Mouse (Mus musculus) embryo, embryonic 11 days (tissue): ENCODE results near the gene Taar7d.
A peak's percentile ranks its signal among the peaks of the same experiment; 100 is the strongest.
"Not testable (repeated sequence)": the region's sequence is repeated elsewhere in the genome, so short reads cannot be mapped to it uniquely, and the experiment has no call there.

Experiments
- DNase-seq: peaks from one replicate; pipeline ENCODE4 v3.0.0-alpha.2; 2015

The Taar7d gene

GRCm38 (mm10) chr10:24026922-24027321 is at the start of gene Taar7d:
TSS of gene Taar7d (plus strand) at chr10:24027222.
- no peak for DNase-seq

DNA sequence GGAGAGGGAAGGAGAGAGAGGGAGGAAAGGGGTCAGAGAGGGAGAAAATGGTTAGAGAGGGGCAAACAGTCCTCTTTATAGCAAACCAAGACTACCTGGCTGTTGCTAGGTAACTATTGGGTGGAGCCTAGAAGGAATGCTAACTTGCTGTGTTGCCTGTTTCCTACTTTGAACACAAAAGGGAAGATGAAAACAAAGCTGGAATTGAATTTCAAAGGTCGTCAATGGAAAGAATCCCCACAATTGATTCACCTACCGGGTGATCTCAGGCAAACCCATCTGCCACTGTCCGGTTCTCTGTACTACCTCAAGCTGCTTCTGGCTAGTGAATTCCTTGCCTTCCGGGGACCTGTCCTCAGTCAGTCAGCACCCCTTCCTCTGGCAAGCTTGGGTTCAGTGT is 49.1 kb upstream of the Taar7d start:
- no peak for DNase-seq

DNA sequence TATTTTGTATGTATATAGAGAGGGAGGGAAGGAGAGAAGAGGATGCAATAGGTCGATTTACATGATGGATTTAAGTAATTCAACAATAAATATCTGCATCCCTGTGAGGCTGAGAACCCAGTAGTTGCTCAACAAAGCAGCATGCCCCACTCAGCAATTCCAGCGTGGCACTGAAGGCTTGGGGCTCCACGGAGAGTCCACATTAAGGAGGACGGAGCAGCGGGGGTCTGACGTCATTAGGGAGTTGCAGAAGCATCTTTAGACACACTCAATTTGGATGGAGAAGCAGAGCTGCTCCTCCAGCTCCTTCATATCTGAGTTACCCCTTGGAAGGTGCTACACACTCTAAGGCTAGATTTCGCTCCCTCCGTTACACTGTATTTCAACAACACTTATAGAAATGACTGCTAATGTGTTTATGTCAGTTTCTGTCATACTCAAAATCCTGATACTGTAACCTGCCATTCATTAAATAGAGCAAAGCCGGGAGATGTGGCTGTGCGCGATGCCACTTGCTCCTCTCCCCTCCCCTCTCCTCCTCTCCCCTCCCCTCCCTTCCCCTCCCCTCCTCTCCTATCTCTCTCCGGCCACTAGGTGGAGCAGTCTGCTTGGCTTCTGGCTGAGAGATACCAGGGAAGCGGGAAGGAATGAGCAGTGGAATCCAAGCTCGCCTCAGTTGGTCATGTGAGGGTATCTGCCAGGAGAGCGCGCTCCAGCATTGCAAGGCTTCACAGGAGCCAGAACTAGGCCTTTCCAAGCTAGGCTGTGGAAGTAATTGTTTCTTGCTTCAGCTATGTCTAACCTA is 47.9 kb upstream of the Taar7d start:
- peak; percentile 87 for DNase-seq

DNA sequence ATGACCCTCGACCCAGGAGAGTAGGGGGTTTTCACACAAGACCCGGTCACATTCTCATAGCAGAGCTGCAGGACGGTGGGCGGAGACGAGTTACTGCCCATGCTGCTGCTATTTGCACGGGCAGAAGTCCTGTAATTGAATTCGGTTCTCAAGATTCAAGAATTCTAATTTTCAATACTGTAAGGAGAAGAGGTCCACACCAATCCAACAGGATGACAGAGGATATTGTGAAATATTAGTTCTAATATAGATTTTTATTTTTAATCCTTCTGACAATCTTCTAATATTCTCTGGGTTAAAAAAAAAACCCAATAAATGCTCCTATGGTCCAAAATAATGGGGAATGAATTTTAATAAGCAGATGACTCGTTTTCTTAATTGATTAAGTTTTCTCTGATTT is 41.5 kb upstream of the Taar7d start, which contains the start of gene Taar6:
Taar6 (minus strand) TSS at position 101 of the 400 bp plus-strand sequence.
- DNase-seq, result no peak

DNA sequence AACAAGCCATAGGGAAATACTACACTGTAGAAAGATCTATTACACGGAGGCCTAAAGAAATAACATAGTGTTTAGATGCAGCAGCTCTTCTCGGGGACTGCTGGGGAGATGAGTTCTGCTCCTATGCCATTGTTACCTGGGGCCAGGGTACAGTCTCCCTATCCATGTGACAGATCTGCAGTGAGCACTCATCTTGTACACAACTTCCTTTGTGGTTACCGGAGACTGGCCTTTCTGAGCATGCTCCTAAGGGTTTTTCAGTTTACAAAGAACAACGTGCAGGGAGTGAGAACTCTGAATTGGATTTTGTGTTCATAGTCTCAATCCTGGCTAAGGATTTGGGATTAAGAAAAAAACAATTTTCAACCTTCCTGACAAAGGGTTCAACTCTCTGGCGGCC is 40.6 kb upstream of the Taar7d start:
- DNase-seq, result no peak

- DNase-seq, result no peak
These were observed 33.6 kb upstream of the Taar7d start, which contains the start of gene Taar7a for GRCm38 (mm10) chr10:23993381-23993780. TSS of gene Taar7a (minus strand) at chr10:23993481.

DNA sequence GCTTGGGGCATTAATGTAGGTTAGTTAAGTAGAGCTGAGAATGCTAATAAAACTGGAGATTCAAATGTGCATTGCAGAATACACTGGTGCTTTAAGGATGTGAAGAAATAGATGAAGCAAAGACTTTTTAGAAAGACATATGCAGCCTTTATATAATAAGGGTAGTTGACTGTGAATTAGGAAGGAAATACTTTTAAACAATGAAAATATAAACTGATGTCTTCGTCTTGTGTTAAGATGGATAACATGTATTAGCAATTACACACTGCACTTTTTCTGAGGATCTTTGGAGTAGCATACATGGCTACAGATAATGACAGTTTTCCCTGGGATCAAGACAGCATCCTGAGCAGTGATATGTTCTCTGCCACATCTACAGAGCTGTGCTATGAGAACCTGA is 27.4 kb upstream of the Taar7d start, which contains the start of gene Taar7b:
Taar7b (plus strand) TSS at position 301 of the 400 bp plus-strand sequence.
- DNase-seq, result no peak

DNA sequence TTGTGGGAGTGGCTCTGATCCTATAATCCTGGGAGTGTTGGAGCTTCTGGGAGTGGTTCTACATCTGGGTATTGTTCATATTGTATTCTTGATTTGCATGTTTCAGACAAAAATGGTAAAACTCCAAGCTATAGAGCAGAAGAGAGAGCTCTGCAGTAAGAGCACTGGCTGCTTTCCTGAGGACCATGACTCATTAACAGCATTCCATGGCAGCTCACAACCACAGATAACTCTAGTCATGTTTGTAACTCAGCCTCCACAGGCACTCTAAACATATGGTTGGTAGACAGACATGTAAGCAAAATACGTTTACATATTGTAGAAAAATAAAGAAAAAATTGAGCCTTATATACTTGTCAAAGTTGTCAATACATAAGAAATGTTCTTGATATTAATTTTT is 20.6 kb upstream of the Taar7d start:
- DNase-seq, result no peak

DNA sequence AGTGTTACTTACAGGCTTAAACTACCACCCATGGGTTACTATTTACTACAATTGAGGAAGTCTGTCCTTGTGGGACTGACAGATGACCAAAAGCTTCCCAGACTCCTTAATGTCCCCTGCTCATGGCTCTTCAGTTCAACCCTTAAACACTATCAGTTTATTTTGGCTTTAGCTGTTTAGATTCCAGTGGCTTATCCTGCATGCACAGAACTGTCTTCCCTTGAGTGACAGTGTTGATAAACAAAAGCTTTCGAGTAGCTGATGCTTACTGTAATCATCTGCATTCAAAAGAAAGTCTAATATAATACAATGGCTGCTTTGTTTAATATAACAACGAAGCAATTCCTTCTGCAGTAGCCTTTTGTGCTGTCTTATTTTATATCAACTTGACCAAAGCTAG is 20.0 kb upstream of the Taar7d start:
- no peak for DNase-seq

- no peak for DNase-seq
These were observed 18.9 kb upstream of the Taar7d start for GRCm38 (mm10) chr10:24008143-24008542.

- no peak for DNase-seq
These were observed 4.3 kb downstream of the Taar7d start for GRCm38 (mm10) chr10:24031347-24031746.

DNA sequence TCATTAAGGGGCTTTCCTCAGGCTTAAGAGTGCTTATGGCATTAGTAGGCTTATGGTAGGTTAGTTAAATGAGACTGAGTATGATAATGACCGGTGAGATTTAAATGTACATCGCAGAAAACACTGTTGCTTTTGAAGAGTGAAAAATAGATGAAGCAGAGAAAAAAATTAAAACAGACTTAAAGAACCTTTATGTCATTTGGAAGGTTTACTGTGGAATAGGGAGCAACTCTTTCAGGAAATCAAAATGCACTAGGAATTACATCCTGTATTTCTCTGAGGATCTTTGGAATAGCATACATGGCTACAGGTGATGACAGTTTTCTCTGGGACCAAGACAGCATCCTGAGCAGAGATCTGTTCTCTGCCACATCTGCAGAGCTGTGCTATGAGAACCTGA is 10.3 kb downstream of the Taar7d start, which contains the start of gene Taar7e:
Taar7e (plus strand) TSS at position 301 of the 400 bp plus-strand sequence.
- DNase-seq, result no peak

- no peak for DNase-seq
These were observed 13.3 kb downstream of the Taar7d start for GRCm38 (mm10) chr10:24040120-24040869.

DNA sequence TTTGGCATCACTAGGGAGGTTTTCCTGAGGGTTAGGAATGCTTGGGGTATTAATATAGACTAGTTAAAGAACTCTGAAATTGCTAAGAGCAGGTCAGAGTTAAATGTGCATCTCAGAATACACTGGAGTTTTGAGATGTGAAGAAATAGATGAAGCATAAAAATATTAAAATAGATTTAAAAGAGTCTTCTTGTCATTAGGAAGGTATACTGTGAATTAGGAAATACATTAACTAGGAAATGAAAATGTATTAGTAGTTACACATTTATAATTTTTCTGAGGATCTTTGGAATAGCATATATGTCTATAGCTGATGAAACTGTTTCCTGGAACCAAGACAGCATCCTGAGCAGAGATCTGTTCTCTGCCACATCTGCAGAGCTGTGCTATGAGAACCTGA is 22.2 kb downstream of the Taar7d start, which contains the start of gene Taar7f:
Taar7f (plus strand) TSS at position 301 of the 400 bp plus-strand sequence.
- no peak for DNase-seq

- no peak for DNase-seq
These were observed 25.0 kb downstream of the Taar7d start for GRCm38 (mm10) chr10:24052039-24052438.

- DNase-seq, result no peak
These were observed 32.0 kb downstream of the Taar7d start for GRCm38 (mm10) chr10:24058986-24059385.

- not testable (repeated sequence) for DNase-seq
These were observed 47.7 kb downstream of the Taar7d start for GRCm38 (mm10) chr10:24074751-24075150.

DNA sequence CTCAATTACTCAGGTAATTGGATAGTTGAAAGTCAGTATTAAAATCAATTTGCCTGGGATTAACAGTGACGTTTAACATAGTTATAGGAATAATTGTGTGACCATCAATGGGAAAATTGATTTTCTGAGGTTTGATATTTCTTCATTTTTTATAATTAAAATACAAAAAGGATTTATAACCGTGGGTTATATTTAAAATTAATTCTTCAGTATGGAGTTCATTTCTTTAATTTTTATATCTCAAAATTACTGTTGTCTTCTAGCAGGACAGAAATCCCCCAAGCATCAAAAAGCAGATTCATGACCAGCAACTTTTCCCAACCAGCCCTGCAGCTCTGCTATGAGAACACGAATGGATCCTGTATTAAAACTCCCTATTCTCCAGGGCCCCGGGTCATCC is 49.2 kb downstream of the Taar7d start, which contains the start of gene Taar8a:
Taar8a (plus strand) TSS at position 301 of the 400 bp plus-strand sequence.
- not testable (repeated sequence) for DNase-seq
